Mouse (Mus musculus) T-helper 1 cell (primary cell): ENCODE measurements around the gene Polg.

ENCODE experiments used
- in situ Hi-C: fragments of 300-600 bp; cut with MboI, MseI; formaldehyde crosslinking; loops from one replicate; pipeline ENCODE4 v1.15.1; 2025; ENCODE audit warnings: high pct_unique_total_duplicates

Polg gene

DNA sequence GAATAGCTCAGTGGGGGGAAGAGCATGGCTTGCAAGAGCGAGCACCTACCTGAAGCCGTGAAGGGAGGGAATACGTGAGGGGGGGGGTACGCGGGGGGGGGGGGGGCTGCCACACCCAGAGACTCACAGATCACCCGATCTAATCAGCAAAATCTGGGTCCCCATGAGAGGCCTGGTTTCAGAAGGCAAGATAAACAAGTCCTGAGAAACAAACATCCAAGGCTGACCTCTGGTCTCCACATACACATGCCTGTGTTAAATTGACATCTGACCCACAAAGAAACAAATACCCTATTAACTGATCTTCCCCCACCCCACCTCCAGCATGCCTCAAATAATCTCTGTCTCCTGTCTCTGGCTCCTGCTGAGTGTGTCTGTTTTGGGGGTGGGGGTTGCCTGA is 1.8 kb upstream of the Polg start:
- in situ Hi-C loops, result no loop called here

DNA sequence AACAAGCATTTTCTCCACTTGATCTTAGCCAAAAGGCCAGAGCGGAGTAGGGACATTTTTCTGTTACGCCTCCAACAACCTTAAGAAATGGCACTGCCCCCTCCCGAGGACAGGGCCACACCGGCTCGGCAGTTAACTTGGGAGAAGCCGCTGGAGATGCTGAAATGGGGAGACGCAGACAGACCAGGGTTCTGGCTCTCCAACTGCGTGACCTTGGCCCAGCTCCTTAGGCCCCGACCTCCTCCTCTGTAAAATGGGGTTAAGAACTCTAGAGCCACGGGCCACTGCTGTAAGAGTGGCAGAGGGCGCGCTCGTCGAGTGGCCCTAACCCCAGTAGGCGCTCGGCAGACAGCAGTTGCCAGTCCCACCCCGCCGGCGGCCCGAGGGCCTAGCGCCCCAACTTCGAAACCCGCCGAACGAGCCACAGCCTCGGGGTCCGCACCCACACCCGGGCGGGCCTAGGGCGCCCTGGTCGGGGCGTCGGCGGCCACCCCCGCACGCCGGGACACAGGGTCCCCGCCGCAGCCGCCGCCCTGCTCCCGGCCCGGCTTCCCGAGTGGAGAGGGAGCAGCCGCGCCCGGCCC is 609 bp downstream of the Polg start:
- in situ Hi-C loops, result no loop called here

DNA sequence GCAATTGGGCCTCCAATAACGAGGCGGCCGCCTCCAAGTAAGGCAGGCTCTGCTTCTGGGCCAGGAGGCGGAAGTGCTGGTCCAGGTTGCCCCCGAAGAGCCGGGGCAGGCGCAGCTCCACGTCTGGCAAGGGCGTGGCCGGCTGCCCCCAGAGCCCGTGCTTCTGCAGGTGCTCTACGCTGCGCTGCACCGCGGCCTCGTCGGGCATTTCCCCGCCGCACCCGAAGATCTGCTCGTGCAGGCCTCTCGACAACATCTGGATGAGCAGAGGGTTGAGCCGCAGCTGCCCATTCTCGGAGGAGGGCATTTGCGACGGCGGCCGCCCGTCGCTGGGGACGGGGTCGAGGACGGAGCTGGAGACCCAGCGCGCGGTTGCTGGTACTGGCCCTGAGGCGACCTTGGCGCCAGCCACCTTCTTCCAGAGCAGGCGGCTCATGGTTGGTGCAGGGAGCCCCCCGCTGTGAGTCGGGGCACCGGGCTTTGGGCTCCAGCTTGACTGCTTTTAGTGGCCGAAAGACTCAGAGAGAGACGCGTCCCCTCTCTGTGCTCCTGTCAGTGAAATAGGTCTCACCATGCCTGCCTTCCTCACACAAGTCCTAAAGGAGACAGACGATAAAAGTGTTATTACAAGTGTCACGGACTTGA is 1.3 kb downstream of the Polg start:
- in situ Hi-C loops, result no loop called here

DNA sequence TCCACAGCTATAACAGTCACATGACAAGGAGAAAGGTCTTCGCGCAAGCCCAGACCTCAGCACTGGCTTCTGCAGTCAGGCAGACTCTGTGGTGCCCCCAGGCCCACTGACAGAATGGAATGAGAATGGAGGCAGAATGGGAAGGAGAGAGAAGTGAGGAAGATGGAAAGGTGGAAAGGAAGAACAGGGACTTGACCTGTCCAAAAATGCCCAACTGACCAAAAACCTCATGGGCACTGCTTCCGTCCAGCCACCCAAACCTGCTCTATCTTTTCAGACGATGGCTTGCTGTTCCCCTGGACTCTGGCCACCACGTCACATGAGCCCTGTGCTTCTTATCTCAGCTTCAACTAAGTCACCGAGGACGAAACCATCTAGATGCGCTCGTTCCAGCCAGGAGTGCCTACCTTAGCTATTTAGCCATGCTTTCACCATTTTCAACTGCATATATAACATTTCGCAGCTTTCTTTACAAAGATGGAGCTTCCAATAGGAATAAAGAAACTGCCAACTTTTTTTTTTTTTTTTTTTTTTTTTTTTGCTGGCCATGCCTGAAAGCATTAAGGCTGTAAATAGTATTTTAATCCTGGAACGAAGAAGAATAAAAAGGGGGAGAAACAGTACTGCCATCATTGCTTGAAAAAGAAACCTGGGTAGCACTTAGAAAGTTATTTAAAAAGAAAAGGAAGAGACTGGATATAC is 2.6 kb downstream of the Polg start:
- in situ Hi-C loops, result no loop called here

DNA sequence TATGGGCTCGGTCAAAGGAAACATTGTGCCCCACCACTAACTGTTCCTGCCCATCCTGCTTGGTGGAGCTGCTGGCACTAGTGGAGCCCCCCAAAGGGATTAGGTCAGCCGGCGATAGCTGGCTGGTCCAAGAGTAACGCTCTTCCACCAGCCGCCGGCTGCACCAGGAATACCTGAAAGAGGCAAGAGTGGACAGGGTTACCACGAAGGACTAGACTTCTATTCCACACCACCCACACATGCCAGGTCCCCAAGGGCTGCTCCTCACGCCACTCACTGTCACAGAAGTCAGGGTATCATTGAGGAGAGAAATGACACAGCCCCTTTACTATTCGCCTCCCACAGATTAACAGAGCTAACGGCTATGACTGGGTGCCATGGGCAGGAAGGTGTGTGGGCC is 4.4 kb downstream of the Polg start:
- in situ Hi-C loops, result no loop called here

DNA sequence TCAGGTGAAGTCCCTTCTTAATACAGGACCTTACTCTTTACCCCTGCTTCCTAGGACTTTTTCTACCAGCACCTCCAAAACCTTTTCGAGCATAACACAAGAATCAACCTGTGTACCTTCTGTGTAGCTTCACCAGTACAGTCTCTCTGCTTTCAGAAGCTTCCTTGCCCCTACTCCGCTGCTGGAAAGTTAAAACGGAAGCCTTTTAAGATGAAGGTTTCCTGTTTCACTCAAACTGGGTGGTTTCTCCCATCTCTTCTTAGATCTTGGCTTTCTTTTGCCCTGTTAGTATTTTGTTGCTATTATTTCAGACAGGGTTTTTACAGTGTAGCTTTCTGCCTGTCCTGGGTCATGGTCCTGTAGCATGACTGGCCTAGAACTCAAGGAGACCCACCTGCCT is 18.7 kb downstream of the Polg start:
- in situ Hi-C loops, result no loop called here

DNA sequence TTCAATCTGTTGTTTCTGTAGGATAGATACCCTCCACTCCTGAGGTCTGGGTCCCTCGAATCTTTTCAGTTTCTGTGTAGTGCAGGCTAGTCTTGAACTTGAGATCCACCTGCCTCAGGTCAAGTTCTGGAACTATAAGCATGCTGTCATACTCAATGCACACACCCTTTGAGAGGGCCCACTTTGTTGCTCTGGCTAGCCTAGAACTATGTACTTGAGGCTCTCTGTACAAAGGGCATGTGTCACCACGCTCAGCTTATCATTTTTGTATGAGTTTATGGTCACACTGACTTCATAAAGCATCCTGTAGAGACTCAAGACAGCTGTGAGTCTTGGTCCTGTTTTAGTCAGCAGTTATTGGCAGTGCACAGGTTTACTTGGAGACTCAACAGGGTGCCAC is 19.1 kb downstream of the Polg start:
- in situ Hi-C loops, result no loop called here

DNA sequence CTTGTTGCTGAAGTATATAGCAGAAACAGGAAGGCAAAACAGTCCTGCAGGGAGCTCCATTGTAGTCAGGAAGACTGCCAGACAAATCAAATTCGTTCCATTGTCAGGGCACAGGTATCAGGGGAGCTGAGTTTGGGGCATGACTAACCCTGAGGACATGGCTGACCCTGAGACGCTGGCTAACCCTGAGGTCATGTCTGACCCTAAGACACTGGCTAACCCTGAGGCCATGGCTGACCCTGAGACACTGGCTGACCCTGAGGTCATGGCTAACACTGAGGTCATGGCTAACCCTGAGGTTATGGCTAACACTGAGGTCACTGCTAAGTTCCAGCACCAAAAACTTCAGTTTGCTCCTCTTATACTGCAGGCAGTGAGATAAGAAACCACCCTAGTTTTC is 26.1 kb downstream of the Polg start:
- in situ Hi-C loops, result no loop called here

DNA sequence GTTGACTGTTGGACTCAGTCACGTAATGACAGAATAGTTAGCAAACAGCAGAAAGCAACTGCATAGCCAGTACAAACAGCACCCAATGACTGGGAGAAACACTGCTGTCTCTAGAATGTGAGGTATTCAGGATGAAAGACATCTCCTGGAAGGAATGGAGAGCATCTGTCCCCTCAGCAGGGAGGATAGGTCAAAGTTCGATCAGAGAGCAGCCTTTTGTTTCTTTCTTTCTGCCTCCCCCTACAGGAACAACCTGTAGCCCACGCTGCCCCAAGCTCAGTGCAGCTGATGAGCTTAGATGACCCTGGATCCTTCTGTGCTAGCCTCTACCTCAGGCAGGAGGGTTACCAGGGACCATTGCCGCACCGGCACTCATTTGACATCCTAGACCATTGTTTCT is 37.9 kb downstream of the Polg start:
- in situ Hi-C loops, result no loop called here

DNA sequence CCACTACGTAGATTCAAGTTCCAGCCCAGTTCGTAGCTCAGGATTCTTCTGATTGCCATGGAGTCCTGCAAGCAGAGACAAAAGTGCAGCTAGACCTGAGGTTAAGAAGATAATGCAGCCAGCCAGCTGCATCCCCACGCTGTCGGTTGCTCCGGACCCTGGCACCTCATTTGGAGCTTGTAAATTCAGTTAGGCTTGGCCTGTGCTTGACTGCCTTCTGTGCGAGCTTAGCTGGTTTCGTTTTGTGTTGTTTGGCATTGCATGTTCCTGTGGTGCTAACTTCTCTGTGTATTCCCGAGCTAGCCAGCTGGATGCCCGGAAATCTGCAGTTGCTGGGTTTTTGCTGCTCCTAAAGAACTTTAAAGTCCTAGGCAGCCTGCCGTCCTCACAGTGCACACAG is 40.4 kb downstream of the Polg start:
- in situ Hi-C loops, result no loop called here

DNA sequence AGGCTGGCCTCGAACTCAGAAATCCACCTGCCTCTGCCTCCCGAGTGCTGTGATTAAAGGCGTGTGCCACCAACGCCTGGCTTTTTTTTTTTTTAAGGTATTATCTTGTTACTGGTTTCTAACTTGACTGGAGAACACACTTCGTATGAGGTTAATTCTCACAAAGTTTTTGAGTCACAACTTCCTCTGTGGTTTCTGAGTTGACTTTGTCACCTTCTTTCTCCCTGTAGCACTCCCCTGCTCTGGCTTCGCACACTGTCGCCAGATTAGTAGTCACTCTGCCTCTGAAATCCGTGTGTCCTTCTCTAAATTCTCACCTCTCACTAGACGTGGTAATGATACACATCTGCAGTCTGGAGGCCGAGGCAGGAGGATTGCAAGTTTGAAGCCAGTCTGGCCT is 43.3 kb downstream of the Polg start:
- in situ Hi-C loops, result no loop called here

DNA sequence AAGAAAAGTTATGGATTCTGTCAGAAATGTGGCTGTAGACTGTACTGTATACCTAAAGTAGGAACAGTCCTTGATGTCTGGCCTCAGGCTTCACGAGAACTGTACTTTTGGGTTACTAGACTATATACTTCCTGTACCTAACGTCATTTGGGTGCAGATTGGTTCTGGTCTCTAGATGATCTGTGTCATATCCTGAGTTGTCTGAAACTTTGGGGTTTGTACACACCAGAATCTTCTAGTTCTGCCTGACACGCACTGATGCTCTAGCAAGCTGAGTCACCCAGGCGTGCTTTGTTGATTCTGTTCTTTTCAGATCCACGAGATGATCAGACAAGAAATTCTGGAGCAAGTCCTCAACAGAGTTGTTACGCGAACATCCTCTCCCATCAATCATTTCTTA is 46.2 kb downstream of the Polg start:
- in situ Hi-C loops, result no loop called here

DNA sequence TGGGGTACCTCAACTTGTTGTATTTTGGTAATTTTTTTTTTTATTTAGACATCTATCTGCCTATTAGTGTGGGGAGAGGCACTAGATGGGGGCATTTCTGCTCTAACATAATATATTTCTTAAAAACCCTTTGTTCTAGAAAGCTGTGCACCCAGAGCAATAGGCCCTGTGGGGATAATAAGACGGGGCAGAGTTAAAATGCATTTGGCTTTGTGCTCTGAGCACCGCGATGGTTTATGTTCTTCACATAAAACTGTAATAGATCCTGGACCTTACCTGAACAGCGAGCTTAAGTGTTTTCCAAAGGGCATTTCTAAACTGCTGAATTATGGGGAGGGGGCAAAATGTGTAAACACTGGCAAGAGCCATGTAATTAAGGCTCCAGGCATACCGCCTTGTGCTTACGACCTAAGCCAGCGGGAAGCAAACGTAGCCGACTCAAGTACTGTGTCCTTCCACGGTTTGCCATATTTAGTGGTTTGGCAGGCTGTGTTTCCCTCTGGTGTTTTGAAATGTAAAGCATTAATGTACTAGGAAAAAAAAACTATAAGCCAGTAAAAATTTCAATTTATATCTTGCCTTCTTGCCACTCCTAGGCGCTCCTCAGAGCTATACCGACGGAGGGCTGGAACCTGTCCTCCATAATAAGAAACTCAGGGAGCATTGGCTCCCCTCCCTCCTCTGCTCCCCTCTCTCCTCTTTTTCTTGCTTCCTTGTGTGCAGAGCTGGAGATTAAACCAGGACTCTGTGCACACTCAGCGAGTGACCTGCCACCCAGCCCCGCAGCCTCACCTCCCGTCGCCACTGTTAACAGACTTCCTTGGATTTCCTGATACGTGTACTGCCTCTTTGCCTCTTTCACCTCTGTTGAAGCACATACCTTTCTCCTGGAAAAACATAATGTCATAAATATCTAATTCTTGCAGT is 51.5 kb downstream of the Polg start:
- in situ Hi-C loops, result no loop called here

DNA sequence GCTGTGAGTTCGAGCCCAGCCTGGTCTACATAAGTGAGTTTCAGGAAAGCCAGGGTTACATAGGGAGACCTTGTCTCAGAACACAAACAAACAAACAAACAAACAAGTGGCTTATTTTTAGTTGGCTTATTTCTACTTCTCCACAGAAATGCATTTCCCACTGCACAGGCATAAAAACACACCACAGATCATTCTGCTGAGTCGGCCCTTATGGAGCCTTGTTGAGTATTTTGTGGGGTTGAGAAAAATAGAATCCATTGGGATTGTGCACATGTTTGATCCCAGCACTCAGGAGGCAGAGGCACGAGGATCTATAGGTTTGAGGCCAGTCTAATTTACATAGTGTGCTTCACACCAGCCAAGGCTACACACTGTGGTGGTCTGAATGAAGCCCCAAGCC is 65.9 kb downstream of the Polg start:
- in situ Hi-C loops, result no loop called here

DNA sequence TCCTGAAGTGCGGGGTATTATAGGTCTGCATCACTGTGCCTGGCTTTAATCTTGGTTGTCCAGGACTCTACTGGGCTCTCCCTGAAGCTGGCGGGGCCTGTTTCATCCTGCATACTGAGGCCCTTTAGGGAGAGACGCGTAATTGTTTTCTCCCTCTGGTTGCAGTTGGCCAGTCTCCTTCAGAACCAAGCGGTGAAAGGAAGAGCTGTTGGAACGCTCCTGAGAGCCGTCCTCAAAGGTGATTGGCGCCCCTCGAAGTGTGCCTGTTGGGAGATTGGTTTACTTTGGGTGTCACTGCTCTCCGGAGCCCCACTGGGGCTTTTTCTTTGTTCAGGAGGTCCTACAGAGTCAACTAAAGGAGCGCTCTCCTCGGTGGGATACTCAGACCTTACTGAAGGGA is 67.2 kb downstream of the Polg start:
- in situ Hi-C loops, result no loop called here

DNA sequence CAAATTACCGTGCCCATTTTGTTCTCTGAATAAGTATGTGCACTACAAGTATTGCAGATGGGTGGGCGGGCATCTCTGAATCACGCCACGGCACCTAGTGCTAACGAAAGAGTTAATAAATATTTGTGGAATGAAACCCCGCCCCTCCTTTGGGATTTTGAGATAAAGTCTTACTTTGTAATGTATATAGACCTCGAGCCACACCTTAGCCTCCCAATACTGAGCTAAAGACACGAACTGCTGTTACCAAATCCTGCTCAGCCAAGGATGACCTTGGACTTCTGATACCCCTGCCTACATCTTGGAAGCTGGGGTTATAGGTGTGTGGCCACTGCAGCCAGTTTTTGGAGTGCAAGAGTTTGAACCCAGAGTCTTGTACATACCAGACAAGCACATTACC is 67.7 kb downstream of the Polg start:
- in situ Hi-C loops, result no loop called here

DNA sequence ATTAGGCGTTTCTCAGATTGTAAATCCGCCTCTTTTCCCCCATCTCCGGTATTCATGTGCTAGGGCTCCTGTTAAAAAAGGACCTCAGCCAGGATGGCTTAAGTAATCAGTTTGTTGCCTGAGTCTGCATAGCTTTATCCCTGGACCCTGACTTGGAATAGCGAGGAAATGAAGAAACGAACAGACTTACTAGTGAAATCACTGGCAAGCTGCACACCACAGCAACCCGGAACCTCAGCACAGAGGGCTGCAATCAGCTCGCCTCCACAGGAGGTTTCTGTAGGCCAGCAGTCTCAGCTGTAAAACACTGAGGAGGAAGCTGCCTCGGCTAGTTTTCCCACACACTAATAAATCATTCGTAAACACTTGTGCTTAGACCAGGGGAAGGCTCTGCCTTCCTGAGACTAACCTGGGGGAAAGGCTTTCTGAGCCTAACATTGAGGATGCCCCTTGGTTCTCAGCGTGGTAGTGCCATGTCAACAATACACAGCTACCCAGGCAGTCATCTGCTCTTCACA is 68.7 kb downstream of the Polg start:
- in situ Hi-C loops, result no loop called here
